Comparison of ENCODE assay signal across 20 mouse cellular contexts in genomic region chr11:65080761-65081160, GRCm38 (mm10).
"Had no signal": no experiment of that assay in that cellular context is flagged by ENCODE, and none has a peak within 500 bp of the region (broad histone marks: within the 10 kb centered on the region; RNA-seq: fewer than 3 reads in every experiment).

No protein-coding gene starts in this region.

- H3K9me3 ChIP-seq: kidney, embryonic 15.5 days; limb, embryonic 15.5 days; midbrain, embryonic 12.5 days; midbrain, embryonic 15.5 days; neural tube, embryonic 12.5 days; neural tube, embryonic 15.5 days had no signal

- H3K27ac ChIP-seq: kidney, embryonic 15.5 days; left cerebral cortex, adult 2 months; limb, embryonic 12.5 days; limb, embryonic 15.5 days; liver, embryonic 14.5 days; macrophage; midbrain, embryonic 12.5 days; midbrain, embryonic 15.5 days; neural tube, embryonic 12.5 days; neural tube, embryonic 15.5 days had no signal

- DNase-seq: kidney, adult 8-10 months; kidney, postnatal 10 days; layer of hippocampus, postnatal 36 days; liver, postnatal 0 days; lung, embryonic 14.5 days; right cerebral cortex, adult 18-20 months; right cerebral cortex, postnatal 25 days; thymus, postnatal 25 days had no signal

- H3K4me3 ChIP-seq: kidney, embryonic 15.5 days; left cerebral cortex, adult 2 months; limb, embryonic 12.5 days; limb, embryonic 15.5 days; midbrain, embryonic 12.5 days; midbrain, embryonic 15.5 days; neural tube, embryonic 12.5 days; neural tube, embryonic 15.5 days had no signal

- H3K9ac ChIP-seq: kidney, embryonic 15.5 days; limb, embryonic 12.5 days; limb, embryonic 15.5 days; liver, embryonic 14.5 days; liver, postnatal 0 days; lung, embryonic 14.5 days; midbrain, embryonic 12.5 days; midbrain, embryonic 15.5 days; neural tube, embryonic 12.5 days; neural tube, embryonic 15.5 days had no signal

- ATAC-seq: liver, postnatal 0 days; lung, postnatal 0 days; midbrain, embryonic 15.5 days had no signal

- H3K36me3 ChIP-seq: kidney, embryonic 15.5 days; limb, embryonic 12.5 days; limb, embryonic 15.5 days; midbrain, embryonic 12.5 days; midbrain, embryonic 15.5 days; neural tube, embryonic 12.5 days; neural tube, embryonic 15.5 days had no signal

- H3K27me3 ChIP-seq: kidney, embryonic 15.5 days; limb, embryonic 12.5 days; limb, embryonic 15.5 days; midbrain, embryonic 12.5 days; midbrain, embryonic 15.5 days; neural tube, embryonic 12.5 days; neural tube, embryonic 15.5 days had no signal

- H3K4me1 ChIP-seq: kidney, embryonic 15.5 days; limb, embryonic 12.5 days; limb, embryonic 15.5 days; midbrain, embryonic 12.5 days; midbrain, embryonic 15.5 days; neural tube, embryonic 12.5 days; neural tube, embryonic 15.5 days had no signal

- H3K4me2 ChIP-seq: kidney, embryonic 15.5 days; limb, embryonic 12.5 days; limb, embryonic 15.5 days; liver, embryonic 11.5 days; lung, embryonic 14.5 days; midbrain, embryonic 12.5 days; midbrain, embryonic 15.5 days; neural tube, embryonic 12.5 days; neural tube, embryonic 15.5 days had no signal
